Mouse (Mus musculus) cerebellum, adult 11-12 months (tissue): ENCODE measurements around the gene Igsf21.
A peak's percentile ranks its signal among the peaks of the same experiment; 100 is the strongest.

ENCODE experiments used
- DNase-seq: peaks from one replicate; pipeline ENCODE4 v3.0.0; 2022

The Igsf21 gene

DNA sequence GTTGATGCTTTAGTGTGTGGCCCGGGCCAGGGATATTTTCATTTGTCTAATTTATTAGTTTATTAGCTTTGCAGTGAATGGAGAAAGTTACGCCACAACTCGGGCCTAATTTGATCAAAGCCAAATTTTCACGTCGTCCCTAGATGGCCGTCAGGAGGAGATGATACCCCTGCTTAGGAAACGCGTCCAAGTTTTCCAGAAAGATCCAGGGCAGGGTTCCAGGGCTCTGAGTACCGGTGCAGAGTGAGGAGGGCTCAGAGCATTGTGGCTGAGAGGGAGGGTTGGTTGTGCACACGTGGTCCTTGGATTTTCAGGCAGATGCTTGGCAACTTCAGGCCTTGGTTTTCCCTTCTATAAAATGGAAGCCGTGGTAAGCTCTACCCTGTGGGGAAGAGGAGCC lies 154.2 kb downstream of the Igsf21 start:
- DNase-seq = no peak

DNA sequence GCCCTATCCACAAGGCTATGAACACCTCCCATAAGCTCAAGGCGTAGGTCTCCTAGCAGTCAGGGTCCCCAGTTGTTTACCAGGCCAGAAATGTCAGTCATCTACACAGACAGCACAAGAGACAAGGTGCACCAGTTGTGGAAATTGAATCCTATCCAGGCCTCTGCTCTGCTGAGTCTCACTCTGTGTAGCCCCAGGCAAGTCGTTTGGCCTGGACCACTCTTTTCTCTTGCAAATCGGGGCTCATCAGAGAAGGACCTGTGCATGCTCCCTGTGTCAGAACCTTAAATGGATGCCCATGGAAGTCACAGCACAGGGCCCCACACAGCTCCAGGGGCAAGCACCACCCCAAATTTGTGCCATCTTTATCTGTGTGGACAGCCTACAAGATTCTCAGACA lies 154.9 kb downstream of the Igsf21 start:
- no peak for DNase-seq

GRCm38 (mm10) chr4:140089676-140090075 lies 156.9 kb downstream of the Igsf21 start:
- DNase-seq = no peak

DNA sequence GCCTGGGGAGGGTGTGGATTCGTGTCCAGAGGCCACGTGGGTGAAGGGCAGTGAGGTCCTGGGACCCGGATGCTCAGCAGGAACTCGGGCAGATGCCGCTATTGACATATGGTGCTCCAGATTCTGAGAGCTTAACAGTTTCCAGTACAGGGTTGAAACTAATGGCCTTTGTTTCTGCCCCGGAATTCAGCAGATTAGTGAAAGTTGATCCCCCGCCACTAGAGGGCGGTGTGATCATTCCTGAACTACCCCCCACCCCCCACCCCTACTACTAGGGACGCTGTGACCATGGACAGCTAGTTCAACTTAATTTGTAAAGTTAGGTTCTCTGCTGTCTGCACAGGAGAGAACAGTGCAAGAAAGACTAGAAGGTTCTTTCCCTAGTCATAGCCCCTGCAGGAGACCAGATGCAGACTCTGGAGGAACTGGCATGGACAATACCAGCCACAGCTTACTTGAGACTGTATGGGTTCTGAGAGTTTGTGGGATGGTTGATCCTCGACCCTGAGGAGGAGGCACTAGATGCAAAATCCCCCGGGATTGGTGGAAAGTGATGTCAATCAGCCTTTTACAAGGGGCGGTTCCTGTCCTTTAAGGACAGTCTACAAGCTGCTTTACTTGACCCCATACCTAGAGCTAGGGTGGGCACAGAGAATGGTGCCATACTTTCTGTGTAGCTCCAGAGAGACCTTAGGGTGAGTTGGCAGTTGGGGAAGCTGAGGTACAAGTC lies 157.7 kb downstream of the Igsf21 start:
- no peak for DNase-seq

- peak; percentile 27 for DNase-seq
These were observed 160.4 kb downstream of the Igsf21 start for GRCm38 (mm10) chr4:140086192-140086591.

- DNase-seq = peak; percentile 81
These were observed 162.0 kb downstream of the Igsf21 start for GRCm38 (mm10) chr4:140084521-140085011.

- peak; percentile 53 for DNase-seq
These were observed 162.5 kb downstream of the Igsf21 start for GRCm38 (mm10) chr4:140084064-140084463.

DNA sequence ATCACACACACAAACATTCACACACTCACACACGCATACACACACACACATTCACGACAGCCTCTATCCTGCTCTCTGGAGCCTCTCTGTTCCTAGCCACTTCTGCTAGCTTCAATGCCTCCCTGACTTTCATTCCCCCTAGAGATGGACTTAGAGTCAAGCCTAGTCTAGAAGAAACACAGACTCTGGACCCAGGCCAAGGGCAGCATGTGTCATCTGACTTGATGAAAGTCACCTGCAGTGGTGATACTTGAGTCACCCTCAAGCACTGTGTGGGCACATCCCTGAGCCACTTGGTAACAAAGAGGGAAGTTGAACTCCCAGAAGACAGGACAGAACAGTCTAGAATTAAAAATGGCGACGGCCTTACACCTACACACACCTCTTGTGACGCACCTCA lies 168.2 kb downstream of the Igsf21 start:
- no peak for DNase-seq

GRCm38 (mm10) chr4:140077615-140078014 lies 169.0 kb downstream of the Igsf21 start:
- no peak for DNase-seq

DNA sequence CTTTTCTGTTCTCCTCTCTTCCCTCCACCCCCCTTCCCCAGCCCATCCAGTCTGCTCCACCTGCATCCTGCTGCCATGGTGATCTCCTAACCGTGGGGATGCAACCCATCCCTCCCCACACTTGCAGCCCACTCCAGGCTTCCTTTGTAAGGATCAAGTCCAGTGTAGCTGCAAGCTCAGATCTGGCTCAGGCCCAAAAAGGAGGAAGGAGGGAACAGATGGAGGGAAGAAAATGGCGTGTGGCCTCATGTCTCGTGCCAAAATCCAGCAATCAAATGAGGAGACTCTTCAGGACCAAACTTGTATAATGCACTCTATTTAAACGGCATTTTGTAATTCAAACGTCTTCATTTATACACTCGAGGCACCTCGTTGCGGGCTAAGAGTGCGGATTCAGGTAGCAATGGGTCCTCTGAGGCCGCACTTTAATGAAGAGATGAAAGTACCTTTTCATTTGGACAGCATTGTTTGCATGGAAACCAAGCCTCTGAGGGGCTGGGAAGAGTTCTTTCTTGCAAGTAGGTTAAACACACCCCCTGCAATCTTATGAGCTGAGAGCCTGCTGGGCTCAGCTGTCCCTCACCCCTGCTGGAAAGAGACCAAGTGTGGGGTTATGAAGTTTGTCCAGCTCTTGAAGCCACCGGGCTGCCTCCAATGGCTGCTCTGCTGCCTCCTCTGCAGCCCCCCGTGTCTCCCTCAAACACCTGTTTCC lies 169.6 kb downstream of the Igsf21 start:
- DNase-seq = peak; percentile 77

GRCm38 (mm10) chr4:140076428-140076827 lies 170.2 kb downstream of the Igsf21 start:
- DNase-seq = no peak

DNA sequence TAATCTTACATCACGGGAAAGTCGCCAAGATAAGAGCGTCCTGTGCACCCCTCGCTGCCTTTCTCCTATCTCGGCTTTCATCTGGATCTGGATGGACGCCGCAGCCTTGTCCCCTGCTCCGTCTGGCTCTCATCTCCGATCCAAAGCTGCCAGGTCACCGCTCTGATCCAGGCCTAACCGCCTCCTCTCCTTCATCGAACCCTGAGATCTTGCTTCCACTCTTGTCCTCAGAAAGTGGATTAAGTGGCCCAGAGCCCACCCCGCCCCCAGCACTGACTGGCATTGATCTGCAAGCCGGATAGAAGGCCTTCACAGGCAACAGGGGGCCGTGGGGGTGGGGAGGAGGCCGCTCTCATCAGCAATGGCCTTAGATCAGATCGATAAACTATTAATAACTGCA lies 175.5 kb downstream of the Igsf21 start:
- no peak for DNase-seq

DNA sequence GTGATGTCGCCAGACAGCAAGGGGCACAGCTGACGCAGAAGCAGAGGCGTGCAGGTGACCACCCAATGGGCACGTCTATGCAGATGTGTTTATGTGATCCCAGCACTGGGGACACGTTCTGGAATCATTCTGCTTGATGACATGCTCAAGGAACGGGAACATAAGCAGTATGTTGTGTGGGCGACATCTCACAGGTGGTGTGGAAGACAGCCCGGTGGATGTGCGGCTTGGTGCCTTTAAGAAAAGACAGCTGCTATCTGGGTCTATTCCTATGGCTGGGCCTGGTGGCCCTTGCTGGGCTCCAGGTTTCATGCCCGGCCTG lies 176.3 kb downstream of the Igsf21 start:
- DNase-seq = no peak

- DNase-seq = no peak
These were observed 176.8 kb downstream of the Igsf21 start for GRCm38 (mm10) chr4:140069563-140070330.

GRCm38 (mm10) chr4:140068468-140068867 lies 178.1 kb downstream of the Igsf21 start:
- no peak for DNase-seq

DNA sequence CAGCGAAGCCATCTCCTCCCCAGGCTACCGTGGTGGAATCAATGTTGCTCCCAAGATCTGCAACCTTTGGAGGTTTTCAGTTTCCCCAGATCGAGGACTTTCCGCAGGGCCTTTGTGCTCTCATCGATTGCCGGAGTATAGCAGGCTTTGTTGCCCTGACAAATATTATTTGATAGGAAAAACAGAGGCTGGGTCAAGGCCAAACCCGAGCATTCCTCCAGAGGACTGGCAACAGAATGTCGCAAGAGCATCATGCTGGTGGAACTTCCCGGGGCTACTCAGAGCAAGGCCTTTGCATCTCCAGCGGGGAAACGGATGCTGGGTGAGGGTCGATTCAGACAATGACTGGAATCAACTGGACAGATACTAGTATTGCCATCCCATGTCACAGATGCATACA lies 180.6 kb downstream of the Igsf21 start:
- no peak for DNase-seq

DNA sequence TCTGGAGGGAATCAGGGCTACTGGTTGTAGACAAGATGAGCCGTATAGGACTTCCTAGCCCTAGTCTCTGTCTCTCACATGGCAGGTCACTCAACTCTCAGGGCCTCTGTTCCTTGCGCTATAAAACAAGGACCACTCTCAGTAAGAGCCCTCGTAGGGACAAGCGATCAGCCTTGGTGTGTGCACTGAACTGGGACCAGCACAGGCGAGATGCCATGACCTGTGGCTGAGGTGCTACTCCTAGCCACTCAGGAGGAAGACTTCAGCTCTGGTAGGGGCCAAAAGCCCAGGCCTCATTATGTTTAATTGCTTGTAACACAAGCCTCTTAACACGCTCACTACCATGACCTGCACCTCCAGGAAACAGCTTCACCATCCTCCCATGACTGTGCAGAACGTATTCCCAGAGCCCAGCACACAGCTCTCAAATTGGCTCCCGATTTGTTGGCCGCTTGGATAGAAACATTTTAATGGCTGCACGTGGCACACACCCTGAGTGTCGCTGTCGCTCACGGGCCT lies 183.4 kb downstream of the Igsf21 start:
- no peak for DNase-seq

DNA sequence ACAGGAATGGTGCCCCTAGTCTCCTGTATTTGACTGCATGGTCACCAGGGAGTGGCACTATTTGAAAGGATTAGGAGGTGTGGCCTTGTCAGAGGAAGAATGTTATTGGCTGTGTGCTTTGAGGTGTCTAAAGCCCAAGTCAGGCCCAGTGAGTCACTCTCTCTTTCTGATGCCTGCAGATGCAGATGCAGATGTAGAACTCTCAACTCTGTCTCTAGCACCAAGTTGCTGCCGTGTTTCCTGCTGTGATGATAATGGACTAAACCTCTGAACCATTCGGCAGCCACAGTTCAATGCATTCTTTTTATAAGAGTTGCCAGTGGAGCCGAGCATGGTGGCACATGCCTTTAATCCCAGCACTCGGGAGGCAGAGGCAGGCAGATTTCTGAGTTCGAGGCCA lies 186.3 kb downstream of the Igsf21 start:
- no peak for DNase-seq

- DNase-seq = no peak
These were observed 193.5 kb downstream of the Igsf21 start for GRCm38 (mm10) chr4:140053042-140053441.

DNA sequence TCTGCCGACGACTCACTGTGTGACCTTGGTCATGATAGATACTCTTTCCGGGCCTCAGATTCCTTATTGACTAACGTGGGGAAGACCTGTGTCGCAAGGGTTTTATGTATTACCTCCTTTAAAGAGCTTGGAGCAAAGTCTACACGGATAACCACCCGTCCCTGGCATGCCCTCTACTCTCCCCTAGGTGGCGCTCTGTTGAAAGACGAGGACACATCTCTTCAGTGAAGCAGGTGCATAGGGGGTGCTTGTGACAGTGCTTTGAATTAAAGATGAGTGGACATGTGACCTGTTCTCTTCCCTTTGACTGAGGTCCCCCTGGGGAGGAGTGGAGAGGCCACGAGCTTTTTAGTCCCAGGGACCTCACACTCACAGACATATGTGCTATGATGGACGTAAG lies 194.0 kb downstream of the Igsf21 start:
- no peak for DNase-seq

- DNase-seq = no peak
These were observed 198.7 kb downstream of the Igsf21 start for GRCm38 (mm10) chr4:140047807-140048362.

DNA sequence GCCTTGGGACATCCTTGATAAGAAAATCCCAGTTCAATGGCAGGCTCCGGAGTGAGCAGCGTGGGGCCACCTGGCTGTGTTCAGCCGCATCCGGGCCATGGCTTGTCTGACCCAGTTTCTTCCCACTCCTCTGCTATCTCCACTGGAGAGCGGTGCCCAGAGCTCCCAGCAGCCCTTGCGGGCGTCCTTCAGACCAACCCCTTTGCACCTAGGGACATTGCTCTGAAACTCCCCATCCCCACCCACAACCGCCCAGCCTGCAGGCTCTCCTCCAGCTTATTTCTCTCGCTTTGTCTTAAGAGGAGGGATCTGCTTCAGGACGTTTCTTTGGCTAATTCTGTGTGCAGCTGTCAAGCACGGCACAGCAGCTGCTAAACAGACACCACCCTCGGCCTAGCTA lies 202.6 kb downstream of the Igsf21 start:
- DNase-seq = peak; percentile 56
